In genomic region chr11:102309821-102310617, GRCm38 (mm10) we compare ENCODE assay signal across 8 mouse cellular contexts. TPM values are rescaled to one million over a fixed set of nuclear protein-coding genes. Genes with fewer than 3 reads are reported as not detected.
A peak's percentile ranks its signal among the peaks of the same experiment; 100 is the strongest.
DNase-seq lines count a peak whose midpoint lies in the region; ATAC-seq and TF ChIP-seq lines count a peak whose summit lies in the region.

No protein-coding gene starts in this region.

- peak overlapping the region; percentile 44 for H3K4me2 ChIP-seq in hindbrain, embryonic 11.5 days (replicated peaks; ENCODE audit: low read depth, low read length)
- H3K4me2 ChIP-seq in midbrain, embryonic 14.5 days (ENCODE audit: low read length): no peak overlapping the region; the same call in 1 of the 2 replicates

- ATAC-seq in hindbrain, embryonic 11.5 days (ENCODE audit: low FRiP score): no peak
- ATAC-seq in midbrain, embryonic 14.5 days (ENCODE audit: low FRiP score, low TSS enrichment): no peak

- TF ChIP-seq POLR2A in kidney, adult 2 months (IDR thresholded peaks at IDR 0.05; ENCODE audit: low read depth, low read length): no peak

- peak overlapping the region; percentile 30; the same call in 1 of the 2 replicates for H3K4me3 ChIP-seq in kidney, adult 2 months (ENCODE audit: insufficient read depth, low read depth, low read length)
- H3K4me3 ChIP-seq in hindbrain, embryonic 11.5 days (ENCODE audit: low read depth, low read length): no peak overlapping the region
- H3K4me3 ChIP-seq in midbrain, embryonic 14.5 days (replicated peaks; ENCODE audit: low read depth, low read length): peak overlapping the region; percentile 24; the same call in 1 of the 2 replicates

- DNase-seq in kidney, adult 2 months: no peak
- DNase-seq in kidney, adult 18-20 months: no peak
- peak; percentile 49 to 59 for DNase-seq in adrenal gland, postnatal 36 days
- DNase-seq in hindbrain, embryonic 11.5 days (ENCODE audit: low spot score): no peak
- no peak for DNase-seq in midbrain, embryonic 14.5 days
- no peak for DNase-seq in gastrocnemius, postnatal 4 days (ENCODE audit: low spot score in 2 of 2)
- DNase-seq in layer of hippocampus, adult 18-20 months (ENCODE audit: low spot score in 2 of 2): no peak
- DNase-seq in frontal cortex, adult 2 months (ENCODE audit: extremely low spot score in 1 of 2, low spot score in 1 of 2): no peak

- 83% methylated on average over 22 of the region's 22 CpGs for WGBS in kidney, adult 2 months
- 90% methylated on average over 22 of the region's 22 CpGs for WGBS in hindbrain, embryonic 11.5 days
- WGBS in midbrain, embryonic 14.5 days: 89% methylated on average over 22 of the region's 22 CpGs

- no peak for TF ChIP-seq CTCF in kidney, adult 2 months (conservative IDR thresholded peaks at IDR 0.05; ENCODE audit: insufficient read depth, insufficient read length, low read depth, low read length)

- no peaks in the 10 kb centered on the region for H3K9me3 ChIP-seq in hindbrain, embryonic 11.5 days (ENCODE audit: control insufficient read depth, low read length)
- no peaks in the 10 kb centered on the region for H3K9me3 ChIP-seq in midbrain, embryonic 14.5 days (ENCODE audit: control insufficient read depth, low read length)

- H3K27me3 ChIP-seq in kidney, adult 2 months (replicated peaks; ENCODE audit: control insufficient read depth, insufficient read depth, low read length): no peaks in the 10 kb centered on the region
- no peaks in the 10 kb centered on the region for H3K27me3 ChIP-seq in hindbrain, embryonic 11.5 days (ENCODE audit: control insufficient read depth, insufficient read depth, low read length)
- H3K27me3 ChIP-seq in midbrain, embryonic 14.5 days (ENCODE audit: control insufficient read depth, insufficient read depth, low read length): no peaks in the 10 kb centered on the region

- H3K4me1 ChIP-seq in kidney, adult 2 months (ENCODE audit: control insufficient read depth, insufficient read depth, low read length): peaks cover 19% of the 10 kb centered on the region
- H3K4me1 ChIP-seq in hindbrain, embryonic 11.5 days (replicated peaks; ENCODE audit: control insufficient read depth, insufficient read depth, low read length): peaks cover 7% of the 10 kb centered on the region; the same call in 1 of the 2 replicates
- H3K4me1 ChIP-seq in midbrain, embryonic 14.5 days (ENCODE audit: control insufficient read depth, insufficient read depth, low read length): 0 out of 2 replicates have a peak, but pooled peaks cover 3% of the 10 kb centered on the region

- H3K9ac ChIP-seq in hindbrain, embryonic 11.5 days (ENCODE audit: low read depth, low read length): no peak overlapping the region; the same call in 1 of the 2 replicates
- no peak overlapping the region for H3K9ac ChIP-seq in midbrain, embryonic 14.5 days (replicated peaks; ENCODE audit: low read length)

- no peak overlapping the region for H3K27ac ChIP-seq in kidney, adult 2 months (ENCODE audit: insufficient read depth, low read depth, low read length)
- no peak overlapping the region for H3K27ac ChIP-seq in hindbrain, embryonic 11.5 days (ENCODE audit: low read depth, low read length)
- no peak overlapping the region for H3K27ac ChIP-seq in midbrain, embryonic 14.5 days (replicated peaks; ENCODE audit: low read depth, low read length)

- peaks cover 3% of the 10 kb centered on the region; the same call in 1 of the 2 replicates for H3K36me3 ChIP-seq in kidney, adult 2 months (ENCODE audit: control insufficient read depth, insufficient read depth, low read length)
- H3K36me3 ChIP-seq in hindbrain, embryonic 11.5 days (ENCODE audit: control insufficient read depth, insufficient read depth, low read length): peaks cover 13% of the 10 kb centered on the region
- H3K36me3 ChIP-seq in midbrain, embryonic 14.5 days (ENCODE audit: control insufficient read depth, insufficient read depth, low read length): peaks cover 88% of the 10 kb centered on the region

RNA-seq across cellular contexts. Expression of gene Ubtf, which starts 9.5 kb away (rescaled TPM):
- 27.0 and 30.3 TPM in 2 replicates for polyA plus RNA-seq in kidney, adult 2 months (2012; rRNA removed)
- 100 to 1,000 TPM; 101 to 103 TPM for total RNA-seq in adrenal gland, postnatal 36 days (2021)
- polyA plus RNA-seq in hindbrain, embryonic 11.5 days (2014; fragmentation: Nextera tagmentation; extraction: Ambion mirVana): 82.1 and 83.4 TPM in 2 replicates
- polyA plus RNA-seq in midbrain, embryonic 14.5 days (2014; fragmentation: Nextera tagmentation; extraction: Ambion mirVana): 77.6 and 84.4 TPM in 2 replicates
- 10 to 100 TPM; 85.8 to 98.3 TPM for total RNA-seq in gastrocnemius, postnatal 4 days (2021)
- 100 to 1,000 TPM; 131 to 135 TPM for total RNA-seq in layer of hippocampus, adult 18-20 months (2021)
- polyA plus RNA-seq in frontal cortex, adult 2 months (2012; rRNA removed): 96.7 and 99.3 TPM in 2 replicates

RNA-seq across cellular contexts. Expression of gene Atxn7l3, which starts 13.6 kb away (rescaled TPM):
- 28.0 TPM in 2 replicates for polyA plus RNA-seq in kidney, adult 2 months (2012; rRNA removed)
- 10 to 100 TPM; 51.6 to 54.2 TPM for total RNA-seq in adrenal gland, postnatal 36 days (2021)
- polyA plus RNA-seq in hindbrain, embryonic 11.5 days (2014; fragmentation: Nextera tagmentation; extraction: Ambion mirVana): 17.5 and 22.0 TPM in 2 replicates
- 38.5 and 42.4 TPM in 2 replicates for polyA plus RNA-seq in midbrain, embryonic 14.5 days (2014; fragmentation: Nextera tagmentation; extraction: Ambion mirVana)
- 10 to 100 TPM; 40.3 to 40.9 TPM for total RNA-seq in gastrocnemius, postnatal 4 days (2021)
- total RNA-seq in layer of hippocampus, adult 18-20 months (2021): 100 to 1,000 TPM; 168 to 171 TPM
- 142 and 147 TPM in 2 replicates for polyA plus RNA-seq in frontal cortex, adult 2 months (2012; rRNA removed)

RNA-seq across cellular contexts. Expression of gene Tmub2, which starts 25.3 kb away (rescaled TPM):
- 59.7 and 66.9 TPM in 2 replicates for polyA plus RNA-seq in kidney, adult 2 months (2012; rRNA removed)
- total RNA-seq in adrenal gland, postnatal 36 days (2021): 10 to 100 TPM; 47.3 to 60.4 TPM
- polyA plus RNA-seq in hindbrain, embryonic 11.5 days (2014; fragmentation: Nextera tagmentation; extraction: Ambion mirVana): 64.0 and 65.2 TPM in 2 replicates
- polyA plus RNA-seq in midbrain, embryonic 14.5 days (2014; fragmentation: Nextera tagmentation; extraction: Ambion mirVana): 76.4 and 78.4 TPM in 2 replicates
- total RNA-seq in gastrocnemius, postnatal 4 days (2021): 10 to 100 TPM; 25.9 to 26.3 TPM
- 10 to 100 TPM; 62.3 to 67.6 TPM for total RNA-seq in layer of hippocampus, adult 18-20 months (2021)
- 82.5 and 85.4 TPM in 2 replicates for polyA plus RNA-seq in frontal cortex, adult 2 months (2012; rRNA removed)

RNA-seq across cellular contexts. Expression of gene Asb16, which starts 41.5 kb away (rescaled TPM):
- 0.10 and 0.70 TPM in 2 replicates for polyA plus RNA-seq in kidney, adult 2 months (2012; rRNA removed)
- total RNA-seq in adrenal gland, postnatal 36 days (2021): under 1 TPM; 0.10 to 0.30 TPM
- polyA plus RNA-seq in hindbrain, embryonic 11.5 days (2014; fragmentation: Nextera tagmentation; extraction: Ambion mirVana): 0.06 and 0.08 TPM in 2 replicates
- polyA plus RNA-seq in midbrain, embryonic 14.5 days (2014; fragmentation: Nextera tagmentation; extraction: Ambion mirVana): 0.12 TPM in 1 of 2 replicates, not detected in the other
- 10 to 100 TPM; 25.7 to 31.1 TPM for total RNA-seq in gastrocnemius, postnatal 4 days (2021)
- total RNA-seq in layer of hippocampus, adult 18-20 months (2021): 1 to 10 TPM; 2.3 to 2.9 TPM
- 2.3 and 2.7 TPM in 2 replicates for polyA plus RNA-seq in frontal cortex, adult 2 months (2012; rRNA removed)

RNA-seq across cellular contexts. Expression of gene Slc4a1, which starts 56.0 kb away (rescaled TPM):
- polyA plus RNA-seq in kidney, adult 2 months (2012; rRNA removed): 79.5 and 90.6 TPM in 2 replicates
- total RNA-seq in adrenal gland, postnatal 36 days (2021): 1 to 10 TPM in 1 of 2 experiments, under 1 TPM in 1; 0.56 to 1.8 TPM
- 25.8 and 28.1 TPM in 2 replicates for polyA plus RNA-seq in hindbrain, embryonic 11.5 days (2014; fragmentation: Nextera tagmentation; extraction: Ambion mirVana)
- polyA plus RNA-seq in midbrain, embryonic 14.5 days (2014; fragmentation: Nextera tagmentation; extraction: Ambion mirVana): 0.51 and 2.3 TPM in 2 replicates
- total RNA-seq in gastrocnemius, postnatal 4 days (2021): 1 to 10 TPM; 2.5 to 7.2 TPM
- total RNA-seq in layer of hippocampus, adult 18-20 months (2021): under 1 TPM; 0.30 to 0.41 TPM
- polyA plus RNA-seq in frontal cortex, adult 2 months (2012; rRNA removed): 0.48 and 0.60 TPM in 2 replicates

Comparison
In these comparisons a context has a peak if more than half of its experiments do, and no peak if none do; other contexts are left out.
1. DNase-seq: peak in adrenal gland, postnatal 36 days (2 of 2); none in kidney, adult 2 months (single experiment), kidney, adult 18-20 months (single experiment), hindbrain, embryonic 11.5 days (single experiment), midbrain, embryonic 14.5 days (single experiment), gastrocnemius, postnatal 4 days (0 of 2), layer of hippocampus, adult 18-20 months (0 of 2) and frontal cortex, adult 2 months (0 of 2).